ENCODE assay signal across 15 mouse cellular contexts in genomic region chr11:103771160-103771817, GRCm38 (mm10). TPM values are rescaled to one million over a fixed set of nuclear protein-coding genes. Genes with fewer than 3 reads are reported as not detected.
DNase-seq lines count a peak whose midpoint lies in the region; ATAC-seq and TF ChIP-seq lines count a peak whose summit lies in the region.
"Had no signal": no experiment of that assay in that cellular context is flagged by ENCODE, and none has a peak within 500 bp of the region (broad histone marks: within the 10 kb centered on the region; RNA-seq: fewer than 3 reads in every experiment).

No protein-coding gene starts in this region.

- 1% methylated on average over 19 of the region's 19 CpGs for WGBS in forebrain, embryonic 10.5 days
- 1% methylated on average over 19 of the region's 19 CpGs for WGBS in forebrain, embryonic 16.5 days
- under 1% methylated on average over 19 of the region's 19 CpGs for WGBS in hindbrain, embryonic 16.5 days
- WGBS in midbrain, embryonic 15.5 days: 2% methylated on average over 19 of the region's 19 CpGs
- WGBS in heart, embryonic 12.5 days: 2% methylated on average over 19 of the region's 19 CpGs
- WGBS in liver, postnatal 0 days (ENCODE audit: insufficient replicate concordance): 3% methylated on average over 19 of the region's 19 CpGs

- H3K9me3 ChIP-seq in forebrain, embryonic 10.5 days: no peaks in the 10 kb centered on the region
- no peaks in the 10 kb centered on the region for H3K9me3 ChIP-seq in forebrain, embryonic 16.5 days (ENCODE audit: control insufficient read depth, low read length)
- no peaks in the 10 kb centered on the region for H3K9me3 ChIP-seq in hindbrain, embryonic 16.5 days (ENCODE audit: control insufficient read depth, low read length)
- H3K9me3 ChIP-seq in midbrain, embryonic 15.5 days: no peaks in the 10 kb centered on the region
- H3K9me3 ChIP-seq in heart, embryonic 12.5 days (replicated peaks): no peaks in the 10 kb centered on the region
- no peaks in the 10 kb centered on the region for H3K9me3 ChIP-seq in liver, postnatal 0 days (ENCODE audit: low read length)
- H3K9me3 ChIP-seq: liver, embryonic 15.5 days; megakaryocyte, embryonic 14.5 days had no signal

- H3K27me3 ChIP-seq in forebrain, embryonic 10.5 days (ENCODE audit: poor library complexity, severe bottlenecking): peaks cover 100% of the 10 kb centered on the region
- peaks cover 82% of the 10 kb centered on the region for H3K27me3 ChIP-seq in forebrain, embryonic 16.5 days (replicated peaks; ENCODE audit: control insufficient read depth, insufficient read depth, low read length)
- peaks cover 28% of the 10 kb centered on the region for H3K27me3 ChIP-seq in hindbrain, embryonic 16.5 days (replicated peaks; ENCODE audit: control insufficient read depth, insufficient read depth, low read length)
- H3K27me3 ChIP-seq in midbrain, embryonic 15.5 days (replicated peaks): peaks cover 54% of the 10 kb centered on the region
- peaks cover 89% of the 10 kb centered on the region for H3K27me3 ChIP-seq in heart, embryonic 12.5 days (replicated peaks)
- peaks cover 72% of the 10 kb centered on the region for H3K27me3 ChIP-seq in liver, postnatal 0 days (ENCODE audit: insufficient read depth, low read length)

- H3K27ac ChIP-seq in forebrain, embryonic 10.5 days: peak overlapping the region; percentile 40; the same call in 1 of the 2 replicates
- H3K27ac ChIP-seq in forebrain, embryonic 16.5 days (ENCODE audit: low read length): no peak overlapping the region
- no peak overlapping the region for H3K27ac ChIP-seq in hindbrain, embryonic 16.5 days (ENCODE audit: low read depth, low read length)
- H3K27ac ChIP-seq in midbrain, embryonic 15.5 days: no peak overlapping the region
- H3K27ac ChIP-seq in heart, embryonic 12.5 days (ENCODE audit: poor library complexity, severe bottlenecking): no peak overlapping the region
- H3K27ac ChIP-seq in liver, postnatal 0 days (ENCODE audit: low read depth): no peak overlapping the region
- H3K27ac ChIP-seq: liver, embryonic 15.5 days had no signal

- no peak for TF ChIP-seq EP300 in liver, postnatal 0 days (IDR thresholded peaks at IDR 0.05; ENCODE audit: low read depth)

- H3K4me1 ChIP-seq in forebrain, embryonic 10.5 days: peaks cover 50% of the 10 kb centered on the region
- H3K4me1 ChIP-seq in forebrain, embryonic 16.5 days (replicated peaks; ENCODE audit: control insufficient read depth, insufficient read depth, low read length): peaks cover 22% of the 10 kb centered on the region
- peaks cover 33% of the 10 kb centered on the region for H3K4me1 ChIP-seq in hindbrain, embryonic 16.5 days (ENCODE audit: control insufficient read depth, insufficient read depth, low read depth, low read length)
- H3K4me1 ChIP-seq in midbrain, embryonic 15.5 days: peaks cover 44% of the 10 kb centered on the region
- H3K4me1 ChIP-seq in heart, embryonic 12.5 days (replicated peaks): peaks cover 23% of the 10 kb centered on the region
- peaks cover 5% of the 10 kb centered on the region; the same call in 1 of the 2 replicates for H3K4me1 ChIP-seq in liver, postnatal 0 days (ENCODE audit: insufficient read depth)
- H3K4me1 ChIP-seq: liver, embryonic 15.5 days had no signal

- H3K36me3 ChIP-seq in forebrain, embryonic 10.5 days (replicated peaks): no peaks in the 10 kb centered on the region
- no peaks in the 10 kb centered on the region for H3K36me3 ChIP-seq in forebrain, embryonic 16.5 days (ENCODE audit: control insufficient read depth, insufficient read depth)
- H3K36me3 ChIP-seq in hindbrain, embryonic 16.5 days (ENCODE audit: control insufficient read depth, insufficient read depth, low read length): no peaks in the 10 kb centered on the region
- no peaks in the 10 kb centered on the region for H3K36me3 ChIP-seq in midbrain, embryonic 15.5 days (replicated peaks)
- H3K36me3 ChIP-seq in heart, embryonic 12.5 days: no peaks in the 10 kb centered on the region
- no peaks in the 10 kb centered on the region for H3K36me3 ChIP-seq in liver, postnatal 0 days (replicated peaks; ENCODE audit: insufficient read depth, low read length)
- H3K36me3 ChIP-seq: liver, embryonic 15.5 days had no signal

- TF ChIP-seq CTCF in liver, postnatal 0 days (IDR thresholded peaks at IDR 0.05; ENCODE audit: low read depth): no peak

- DNase-seq in forebrain, embryonic 10.5 days (ENCODE audit: extremely low spot score, low spot score): no peak
- DNase-seq in ZHBTc4 (ENCODE audit: low read depth, low spot score): peak; percentile 40
- no peak for DNase-seq in adrenal gland, postnatal 14 days
- no peak for DNase-seq in liver, postnatal 0 days
- DNase-seq: heart, postnatal 14 days; kidney, postnatal 10 days had no signal

- H3K9ac ChIP-seq in forebrain, embryonic 16.5 days (replicated peaks; ENCODE audit: low read depth, low read length): no peak overlapping the region
- peak overlapping the region; percentile 36; the same call in 1 of the 2 replicates for H3K9ac ChIP-seq in hindbrain, embryonic 16.5 days (ENCODE audit: low read depth, low read length)
- no peak overlapping the region for H3K9ac ChIP-seq in midbrain, embryonic 15.5 days
- H3K9ac ChIP-seq in heart, embryonic 12.5 days: no peak overlapping the region
- H3K9ac ChIP-seq in liver, postnatal 0 days (replicated peaks): no peak overlapping the region
- H3K9ac ChIP-seq: liver, embryonic 15.5 days had no signal

- ATAC-seq in forebrain, embryonic 16.5 days: no peak
- ATAC-seq in hindbrain, embryonic 16.5 days: no peak
- no peak for ATAC-seq in midbrain, embryonic 15.5 days (replicated peaks)
- ATAC-seq in heart, embryonic 12.5 days (ENCODE audit: insufficient number of reproducible peaks, low FRiP score): no peak
- no peak for ATAC-seq in liver, postnatal 0 days
- ATAC-seq: Patski had no signal

- H3K4me3 ChIP-seq in forebrain, embryonic 10.5 days: peak overlapping the region; percentile 56
- H3K4me3 ChIP-seq in forebrain, embryonic 16.5 days (replicated peaks; ENCODE audit: low read length): no peak overlapping the region
- peak overlapping the region; percentile 1; the same call in 1 of the 2 replicates for H3K4me3 ChIP-seq in hindbrain, embryonic 16.5 days (ENCODE audit: low read length)
- peak overlapping the region; percentile 20; the same call in 1 of the 2 replicates for H3K4me3 ChIP-seq in midbrain, embryonic 15.5 days
- H3K4me3 ChIP-seq in heart, embryonic 12.5 days: no peak overlapping the region
- no peak overlapping the region for H3K4me3 ChIP-seq in liver, postnatal 0 days (ENCODE audit: low read depth, low read length)
- H3K4me3 ChIP-seq: liver, embryonic 15.5 days; megakaryocyte, embryonic 14.5 days had no signal

- no peak overlapping the region for H3K4me2 ChIP-seq in forebrain, embryonic 16.5 days (ENCODE audit: low read length)
- peak overlapping the region; percentile 86 for H3K4me2 ChIP-seq in hindbrain, embryonic 16.5 days (ENCODE audit: low read length)
- H3K4me2 ChIP-seq in midbrain, embryonic 15.5 days: peak overlapping the region; percentile 87
- H3K4me2 ChIP-seq in heart, embryonic 12.5 days: no peak overlapping the region
- H3K4me2 ChIP-seq in liver, postnatal 0 days (ENCODE audit: low read depth, low read length): no peak overlapping the region
- H3K4me2 ChIP-seq: liver, embryonic 15.5 days had no signal

RNA-seq across cellular contexts. Expression of gene Wnt3, which starts 2.7 kb away (rescaled TPM):
- 2.1 and 4.2 TPM in 2 replicates for polyA plus RNA-seq in forebrain, embryonic 10.5 days (2016; fragmentation: Nextera tagmentation; extraction: Ambion mirVana)
- polyA plus RNA-seq in forebrain, embryonic 16.5 days (2015; fragmentation: Nextera tagmentation; extraction: Ambion mirVana): 2.1 and 2.9 TPM in 2 replicates
- 11.0 and 12.1 TPM in 2 replicates for polyA plus RNA-seq in hindbrain, embryonic 16.5 days (2015; fragmentation: Nextera tagmentation; extraction: Ambion mirVana)
- 13.1 and 14.8 TPM in 2 replicates for polyA plus RNA-seq in midbrain, embryonic 15.5 days (2015; fragmentation: Nextera tagmentation; extraction: Ambion mirVana)
- 0.15 TPM in 1 of 2 replicates, not detected in the other for total RNA-seq in adrenal gland, postnatal 14 days (2021)
- polyA plus RNA-seq in heart, embryonic 12.5 days (2016; fragmentation: Nextera tagmentation; extraction: Ambion mirVana): 0.12 and 0.23 TPM in 2 replicates
- polyA plus RNA-seq in liver, postnatal 0 days (2015; fragmentation: Nextera tagmentation; extraction: Ambion mirVana): not detected in 2 replicates
- total RNA-seq: common myeloid progenitor, adult 5-6 weeks; heart, postnatal 14 days had no signal
- polyA plus RNA-seq: liver, embryonic 15.5 days; Patski had no signal

RNA-seq across cellular contexts. Expression of gene Wnt9b, which starts 21.7 kb away (rescaled TPM):
- 0.99 and 1.4 TPM in 2 replicates for polyA plus RNA-seq in forebrain, embryonic 10.5 days (2016; fragmentation: Nextera tagmentation; extraction: Ambion mirVana)
- polyA plus RNA-seq in forebrain, embryonic 16.5 days (2015; fragmentation: Nextera tagmentation; extraction: Ambion mirVana): 0.16 TPM in 1 of 2 replicates, not detected in the other
- 0.54 and 0.56 TPM in 2 replicates for polyA plus RNA-seq in hindbrain, embryonic 16.5 days (2015; fragmentation: Nextera tagmentation; extraction: Ambion mirVana)
- polyA plus RNA-seq in midbrain, embryonic 15.5 days (2015; fragmentation: Nextera tagmentation; extraction: Ambion mirVana): 0.95 and 1.3 TPM in 2 replicates
- total RNA-seq in adrenal gland, postnatal 14 days (2021): 0.22 and 0.23 TPM in 2 replicates
- 2.5 and 3.4 TPM in 2 replicates for polyA plus RNA-seq in heart, embryonic 12.5 days (2016; fragmentation: Nextera tagmentation; extraction: Ambion mirVana)
- 0.08 and 0.20 TPM in 2 replicates for polyA plus RNA-seq in liver, postnatal 0 days (2015; fragmentation: Nextera tagmentation; extraction: Ambion mirVana)
- total RNA-seq: common myeloid progenitor, adult 5-6 weeks; gastrocnemius, postnatal 4 days had no signal
- polyA plus RNA-seq: Patski had no signal

Comparison
In these comparisons a context has a peak if more than half of its experiments do, and no peak if none do; other contexts are left out.
1. H3K4me3 ChIP-seq: peak in forebrain, embryonic 10.5 days (single experiment), hindbrain, embryonic 16.5 days (single experiment) and midbrain, embryonic 15.5 days (single experiment); none in forebrain, embryonic 16.5 days (single experiment), heart, embryonic 12.5 days (single experiment) and liver, postnatal 0 days (single experiment).
2. H3K4me2 ChIP-seq: peak in hindbrain, embryonic 16.5 days (single experiment) and midbrain, embryonic 15.5 days (single experiment); none in forebrain, embryonic 16.5 days (single experiment), heart, embryonic 12.5 days (single experiment) and liver, postnatal 0 days (single experiment).